Mouse (Mus musculus) heart, embryonic 13.5 days (tissue): Measurements from ENCODE around the gene Gm10663. TPM values are rescaled to one million over a fixed set of nuclear protein-coding genes. Genes with fewer than 3 reads are reported as not detected.

Experiments
- ATAC-seq: fragments of 200-750 bp; cut with Nextera tagmentation; 2 replicates; pipeline ENCODE4 v1.8.0; 2017; ENCODE audit warnings: moderate TSS enrichment; ENCODE audit not compliant: insufficient number of reproducible peaks, low FRiP score, low TSS enrichment; ENCODE audit errors: extremely low read depth
- H3K27ac ChIP-seq: fragments of 300-500 bp; sonication (generic); replicated peaks from 2 replicates; pipeline ENCODE4 v1.5.1; 2015; ENCODE audit warnings: moderate library complexity, mild to moderate bottlenecking, inconsistent platforms
- H3K27me3 ChIP-seq: fragments of 300-500 bp; sonication (generic); replicated peaks from 2 replicates; pipeline ENCODE4 v1.6.1; 2015; ENCODE audit warnings: mild to moderate bottlenecking, inconsistent platforms
- H3K36me3 ChIP-seq: fragments of 300-500 bp; sonication (generic); 2 replicates; pipeline ENCODE4 v1.6.1; 2015; ENCODE audit warnings: mild to moderate bottlenecking, inconsistent platforms
- H3K4me1 ChIP-seq: fragments of 300-500 bp; sonication (generic); 2 replicates; pipeline ENCODE4 v1.6.1; 2015; ENCODE audit warnings: inconsistent platforms
- H3K4me2 ChIP-seq: fragments of 300-500 bp; sonication (generic); 2 replicates; pipeline ENCODE4 v1.6.1; 2015; ENCODE audit warnings: inconsistent platforms, mild to moderate bottlenecking, moderate library complexity
- H3K4me3 ChIP-seq: fragments of 300-500 bp; sonication (generic); 2 replicates; pipeline ENCODE4 v1.5.1; 2015; ENCODE audit warnings: moderate library complexity, mild to moderate bottlenecking, inconsistent platforms
- H3K9ac ChIP-seq: fragments of 300-500 bp; sonication (generic); 2 replicates; pipeline ENCODE4 v1.6.1; 2015; ENCODE audit warnings: inconsistent platforms, mild to moderate bottlenecking, moderate library complexity
- H3K9me3 ChIP-seq: fragments of 300-500 bp; sonication (generic); 2 replicates; pipeline ENCODE4 v1.6.1; 2016; ENCODE audit warnings: inconsistent platforms
- WGBS: fragments of 180-500 bp; shearing (Covaris S2); methylation state at CpG from one replicate; pipeline ENCODE4 v1.1.7; 2015; ENCODE audit warnings: mixed read lengths; 5-methylcytosine and 5-hydroxymethylcytosine counted together
- polyA plus RNA-seq: library from polyadenylated mRNA; unstranded; fragments of >200 nt; fragmentation: Nextera tagmentation; extraction: Ambion mirVana; gene quantifications from 2 replicates; pipeline ENCODE4 v1.2.1, GENCODE M21; 2015

Gm10663 gene
- polyA plus RNA-seq: not detected in 2 replicates

GRCm38 (mm10) chr8:65074733-65075132, at the start of gene Gm10663:
Gene Gm10663, plus strand, starts transcription at chr8:65075033.
- ATAC-seq: no peak
- peak within 1 kb of the TSS; percentile 21 for H3K4me2 ChIP-seq
- WGBS: 76% methylated on average over 2 of the region's 2 CpGs

GRCm38 (mm10) chr8:65028959-65029686, 45.7 kb upstream of the Gm10663 start:
- Histone ChIP-seq H3K9me3 (no peaks in the 10 kb centered on the region), H3K4me3 (no peak overlapping the region), H3K4me1 (no peaks in the 10 kb centered on the region), H3K27ac (no peak overlapping the region), H3K4me2 (no peak overlapping the region), H3K9ac (no peak overlapping the region), H3K27me3 (no peaks in the 10 kb centered on the region), H3K36me3 (no peaks in the 10 kb centered on the region)
- 71% methylated on average over 12 of the region's 12 CpGs for WGBS
- no peak for ATAC-seq

More at GRCm38 (mm10) chr8:65074733-65075132, at the start of gene Gm10663:
- no peak within 1 kb of the TSS for H3K27ac ChIP-seq
- H3K4me1 ChIP-seq: 0 out of 2 replicates have a peak, but pooled peaks cover 4% of the 10 kb centered on the region
- H3K4me3 ChIP-seq: no peak within 1 kb of the TSS
- no peak within 1 kb of the TSS for H3K9ac ChIP-seq
- H3K9me3 ChIP-seq: no peaks in the 10 kb centered on the region
- no peaks in the 10 kb centered on the region for H3K27me3 ChIP-seq
- no peaks in the 10 kb centered on the region for H3K36me3 ChIP-seq

- no peak overlapping the region for H3K4me3 ChIP-seq
- H3K27ac ChIP-seq: no peak overlapping the region
- H3K4me1 ChIP-seq: no peaks in the 10 kb centered on the region
- no peak for ATAC-seq
- no peak overlapping the region for H3K4me2 ChIP-seq
- H3K9ac ChIP-seq: no peak overlapping the region
- no peaks in the 10 kb centered on the region for H3K27me3 ChIP-seq
- H3K36me3 ChIP-seq: no peaks in the 10 kb centered on the region
- WGBS: 73% methylated on average over 4 of the region's 4 CpGs
- no peaks in the 10 kb centered on the region for H3K9me3 ChIP-seq
Observed at GRCm38 (mm10) chr8:65029776-65030175, 45.1 kb upstream of the Gm10663 start.

GRCm38 (mm10) chr8:65030735-65031485, 43.9 kb upstream of the Gm10663 start:
- ATAC-seq: no peak
- no peak overlapping the region for H3K4me2 ChIP-seq
- WGBS: 69% methylated on average over 4 of the region's 4 CpGs
- H3K27ac ChIP-seq: no peak overlapping the region
- no peaks in the 10 kb centered on the region for H3K27me3 ChIP-seq
- H3K9ac ChIP-seq: no peak overlapping the region
- H3K9me3 ChIP-seq: no peaks in the 10 kb centered on the region
- peaks cover 3% of the 10 kb centered on the region; the same call in 1 of the 2 replicates for H3K4me1 ChIP-seq
- H3K4me3 ChIP-seq: no peak overlapping the region
- no peaks in the 10 kb centered on the region for H3K36me3 ChIP-seq

GRCm38 (mm10) chr8:65032107-65032506, 42.7 kb upstream of the Gm10663 start:
- no peaks in the 10 kb centered on the region for H3K9me3 ChIP-seq
- no peak overlapping the region for H3K27ac ChIP-seq
- H3K4me2 ChIP-seq: no peak overlapping the region
- no peak for ATAC-seq
- peaks cover 9% of the 10 kb centered on the region; the same call in 1 of the 2 replicates for H3K4me1 ChIP-seq
- no peaks in the 10 kb centered on the region for H3K27me3 ChIP-seq
- H3K9ac ChIP-seq: no peak overlapping the region
- 93% methylated on average over 1 of the region's 1 CpGs for WGBS
- no peak overlapping the region for H3K4me3 ChIP-seq
- H3K36me3 ChIP-seq: no peaks in the 10 kb centered on the region

GRCm38 (mm10) chr8:65033056-65033455, 41.8 kb upstream of the Gm10663 start:
- H3K36me3 ChIP-seq: no peaks in the 10 kb centered on the region
- no peak for ATAC-seq
- no peak overlapping the region for H3K4me2 ChIP-seq
- no peak overlapping the region for H3K27ac ChIP-seq
- H3K27me3 ChIP-seq: no peaks in the 10 kb centered on the region
- no peaks in the 10 kb centered on the region for H3K9me3 ChIP-seq
- no peak overlapping the region for H3K4me3 ChIP-seq
- no peak overlapping the region for H3K9ac ChIP-seq
- WGBS: 78% methylated on average over 13 of the region's 13 CpGs
- H3K4me1 ChIP-seq: peaks cover 15% of the 10 kb centered on the region

- H3K4me3 ChIP-seq: no peak overlapping the region
- H3K27me3 ChIP-seq: no peaks in the 10 kb centered on the region
- no peak for ATAC-seq
- H3K9me3 ChIP-seq: no peaks in the 10 kb centered on the region
- no peak overlapping the region for H3K27ac ChIP-seq
- 58% methylated on average over 2 of the region's 2 CpGs for WGBS
- peaks cover 15% of the 10 kb centered on the region for H3K4me1 ChIP-seq
- no peak overlapping the region for H3K9ac ChIP-seq
- no peak overlapping the region for H3K4me2 ChIP-seq
- no peaks in the 10 kb centered on the region for H3K36me3 ChIP-seq
Observed at GRCm38 (mm10) chr8:65034136-65034535, 40.7 kb upstream of the Gm10663 start.

GRCm38 (mm10) chr8:65037117-65037533, 37.7 kb upstream of the Gm10663 start, which contains the start of gene Apela:
Gene Apela, minus strand, starts transcription at chr8:65037336.
- peak within 1 kb of the TSS; percentile 66 for H3K9ac ChIP-seq
- H3K4me1 ChIP-seq: peaks cover 15% of the 10 kb centered on the region
- no peaks in the 10 kb centered on the region for H3K27me3 ChIP-seq
- H3K27ac ChIP-seq: no peak within 1 kb of the TSS; the same call in 1 of the 2 replicates
- H3K4me2 ChIP-seq: peak within 1 kb of the TSS; percentile 80
- WGBS: under 1% methylated on average over 8 of the region's 8 CpGs
- no peaks in the 10 kb centered on the region for H3K36me3 ChIP-seq
- peak within 1 kb of the TSS; percentile 49 for H3K4me3 ChIP-seq
- no peak; the same call in 1 of the 2 replicates for ATAC-seq
- no peaks in the 10 kb centered on the region for H3K9me3 ChIP-seq

- H3K27ac ChIP-seq: no peak overlapping the region
- WGBS: 45% methylated on average over 5 of the region's 5 CpGs
- no peaks in the 10 kb centered on the region for H3K27me3 ChIP-seq
- peak overlapping the region; percentile 48 for H3K4me2 ChIP-seq
- no peak for ATAC-seq
- no peaks in the 10 kb centered on the region for H3K4me1 ChIP-seq
- peaks cover 3% of the 10 kb centered on the region; the same call in 1 of the 2 replicates for H3K9me3 ChIP-seq
- H3K4me3 ChIP-seq: no peak overlapping the region
- no peaks in the 10 kb centered on the region for H3K36me3 ChIP-seq
- 0 out of 2 replicates have a peak overlapping the region, but pooled peaks have one; percentile 25 for H3K9ac ChIP-seq
Observed at GRCm38 (mm10) chr8:65046565-65046964, 28.3 kb upstream of the Gm10663 start.

GRCm38 (mm10) chr8:65047193-65047592, 27.6 kb upstream of the Gm10663 start:
- no peaks in the 10 kb centered on the region for H3K4me1 ChIP-seq
- no peaks in the 10 kb centered on the region for H3K36me3 ChIP-seq
- ATAC-seq: no peak
- no peak overlapping the region for H3K9ac ChIP-seq
- H3K27ac ChIP-seq: no peak overlapping the region
- WGBS: 84% methylated on average over 4 of the region's 4 CpGs
- no peaks in the 10 kb centered on the region for H3K27me3 ChIP-seq
- peaks cover 3% of the 10 kb centered on the region; the same call in 1 of the 2 replicates for H3K9me3 ChIP-seq
- H3K4me2 ChIP-seq: no peak overlapping the region
- H3K4me3 ChIP-seq: no peak overlapping the region

GRCm38 (mm10) chr8:65047801-65048200, 27.0 kb upstream of the Gm10663 start:
- ATAC-seq: no peak
- peaks cover 3% of the 10 kb centered on the region; the same call in 1 of the 2 replicates for H3K9me3 ChIP-seq
- H3K27me3 ChIP-seq: no peaks in the 10 kb centered on the region
- H3K27ac ChIP-seq: no peak overlapping the region
- no peak overlapping the region for H3K4me2 ChIP-seq
- H3K36me3 ChIP-seq: no peaks in the 10 kb centered on the region
- H3K4me1 ChIP-seq: no peaks in the 10 kb centered on the region
- no peak overlapping the region for H3K9ac ChIP-seq
- no peak overlapping the region for H3K4me3 ChIP-seq
- WGBS: 77% methylated on average over 4 of the region's 4 CpGs
